Mouse (Mus musculus) frontal cortex, postnatal 36 days (tissue): ENCODE measurements around the gene Zc3h15.
"Not testable (repeated sequence)": the region's sequence is repeated elsewhere in the genome, so short reads cannot be mapped to it uniquely, and the experiment has no call there.

ENCODE experiments used
- DNase-seq, 2 experiments: peaks; one replicate each; pipeline ENCODE4 v3.0.0; 2022; ENCODE audit warnings: low spot score in 2 of 2

The Zc3h15 gene

GRCm38 (mm10) chr2:83713281-83713680, 69.0 kb downstream of the Zc3h15 start:
- not testable (repeated sequence) for DNase-seq

GRCm38 (mm10) chr2:83713946-83714345, 69.7 kb downstream of the Zc3h15 start:
- DNase-seq, result no peak
